Mouse (Mus musculus): ENCODE data around the gene Wdr11. TPM values are rescaled to one million over a fixed set of nuclear protein-coding genes. Genes with fewer than 3 reads are reported as not detected.

The Wdr11 gene
- polyA plus RNA-seq (2012; rRNA removed) = 26.7 and 43.3 TPM in 2 replicates

- DNase-seq (ENCODE audit: low read depth) = peak; percentile 46
Measured at GRCm38 (mm10) chr7:129591371-129592131, at the start of gene Wdr11. TSS of gene Wdr11 (plus strand) at chr7:129591863.

- DNase-seq (ENCODE audit: low read depth) = no peak
Measured at GRCm38 (mm10) chr7:129567541-129567940, 24.1 kb upstream of the Wdr11 start.

GRCm38 (mm10) chr7:129568338-129568737 lies 23.3 kb upstream of the Wdr11 start:
- no peak for DNase-seq (ENCODE audit: low read depth)

- no peak for DNase-seq (ENCODE audit: low read depth)
Measured at GRCm38 (mm10) chr7:129574471-129574870, 17.2 kb upstream of the Wdr11 start.

- no peak for DNase-seq (ENCODE audit: low read depth)
Measured at GRCm38 (mm10) chr7:129575110-129575784, 16.4 kb upstream of the Wdr11 start.

GRCm38 (mm10) chr7:129592132-129592745 lies 576 bp downstream of the Wdr11 start:
- DNase-seq (ENCODE audit: low read depth) = no peak

- DNase-seq (ENCODE audit: low read depth) = no peak
Measured at GRCm38 (mm10) chr7:129597186-129597585, 5.5 kb downstream of the Wdr11 start.

GRCm38 (mm10) chr7:129606291-129606690 lies 14.6 kb downstream of the Wdr11 start:
- DNase-seq (ENCODE audit: low read depth) = peak; percentile 90

- DNase-seq (ENCODE audit: low read depth) = no peak
Measured at GRCm38 (mm10) chr7:129621141-129621540, 29.5 kb downstream of the Wdr11 start.

- DNase-seq (ENCODE audit: low read depth) = no peak
Measured at GRCm38 (mm10) chr7:129630351-129630750, 38.7 kb downstream of the Wdr11 start.

GRCm38 (mm10) chr7:129631453-129631852 lies 39.8 kb downstream of the Wdr11 start:
- no peak for DNase-seq (ENCODE audit: low read depth)

- no peak for DNase-seq (ENCODE audit: low read depth)
Measured at GRCm38 (mm10) chr7:129635898-129636640, 44.4 kb downstream of the Wdr11 start.

GRCm38 (mm10) chr7:129636992-129637391 lies 45.3 kb downstream of the Wdr11 start:
- no peak for DNase-seq (ENCODE audit: low read depth)

GRCm38 (mm10) chr7:129637906-129638475 lies 46.3 kb downstream of the Wdr11 start:
- no peak for DNase-seq (ENCODE audit: low read depth)

GRCm38 (mm10) chr7:129639006-129639405 lies 47.3 kb downstream of the Wdr11 start:
- DNase-seq (ENCODE audit: low read depth) = no peak

GRCm38 (mm10) chr7:129639833-129640232 lies 48.2 kb downstream of the Wdr11 start:
- DNase-seq (ENCODE audit: low read depth) = no peak

GRCm38 (mm10) chr7:129643290-129643689 lies 51.6 kb downstream of the Wdr11 start:
- DNase-seq (ENCODE audit: low read depth) = no peak

- DNase-seq (ENCODE audit: low read depth) = no peak
Measured at GRCm38 (mm10) chr7:129647798-129648197, 56.1 kb downstream of the Wdr11 start.

GRCm38 (mm10) chr7:129648938-129649337 lies 57.3 kb downstream of the Wdr11 start:
- DNase-seq (ENCODE audit: low read depth) = no peak

GRCm38 (mm10) chr7:129650717-129651116 lies 59.1 kb downstream of the Wdr11 start:
- no peak for DNase-seq (ENCODE audit: low read depth)

- DNase-seq (ENCODE audit: low read depth) = peak; percentile 69
Measured at GRCm38 (mm10) chr7:129651781-129652180, 60.1 kb downstream of the Wdr11 start.
